Mouse (Mus musculus) forebrain, embryonic 12.5 days (tissue): ENCODE data around the gene Rpl9-ps1. TPM values are rescaled to one million over a fixed set of nuclear protein-coding genes. Genes with fewer than 3 reads are reported as not detected.

ENCODE experiments used
- ATAC-seq: fragments of 200-750 bp; cut with Nextera tagmentation; 2 replicates; pipeline ENCODE4 v1.8.0; 2017; ENCODE audit warnings: moderate TSS enrichment; ENCODE audit not compliant: low FRiP score
- H3K27ac ChIP-seq: fragments of 300-500 bp; sonication (generic); 2 replicates; pipeline ENCODE4 v1.5.1; 2016; ENCODE audit warnings: mild to moderate bottlenecking
- H3K27me3 ChIP-seq: fragments of 300-500 bp; sonication (generic); 2 replicates; pipeline ENCODE4 v1.6.1; 2016; ENCODE audit warnings: mild to moderate bottlenecking
- H3K36me3 ChIP-seq: fragments of 300-500 bp; sonication (generic); replicated peaks from 2 replicates; pipeline ENCODE4 v1.6.1; 2016; ENCODE audit warnings: mild to moderate bottlenecking
- H3K4me1 ChIP-seq: fragments of 300-500 bp; sonication (generic); 2 replicates; pipeline ENCODE4 v1.6.1; 2016
- H3K4me2 ChIP-seq: fragments of 300-500 bp; sonication (generic); 2 replicates; pipeline ENCODE4 v1.6.1; 2016; ENCODE audit warnings: mild to moderate bottlenecking, moderate library complexity
- H3K4me3 ChIP-seq: fragments of 300-500 bp; sonication (generic); replicated peaks from 2 replicates; pipeline ENCODE4 v1.5.1; 2016; ENCODE audit warnings: mild to moderate bottlenecking
- H3K9ac ChIP-seq: fragments of 300-500 bp; sonication (generic); 2 replicates; pipeline ENCODE4 v1.6.1; 2016; ENCODE audit warnings: mild to moderate bottlenecking
- H3K9me3 ChIP-seq: fragments of 300-500 bp; sonication (generic); 2 replicates; pipeline ENCODE4 v1.6.1; 2016
- WGBS: fragments of 180-500 bp; shearing (Covaris S2); methylation state at CpG from one replicate; pipeline ENCODE4 v1.1.7; 2016; 5-methylcytosine and 5-hydroxymethylcytosine counted together
- polyA plus RNA-seq: library from polyadenylated mRNA; unstranded; fragments of >200 nt; fragmentation: Nextera tagmentation; extraction: Ambion mirVana; gene quantifications from 2 replicates; pipeline ENCODE4 v1.2.1, GENCODE M21; 2016

Gene Rpl9-ps1
- polyA plus RNA-seq, result not detected in 2 replicates

DNA sequence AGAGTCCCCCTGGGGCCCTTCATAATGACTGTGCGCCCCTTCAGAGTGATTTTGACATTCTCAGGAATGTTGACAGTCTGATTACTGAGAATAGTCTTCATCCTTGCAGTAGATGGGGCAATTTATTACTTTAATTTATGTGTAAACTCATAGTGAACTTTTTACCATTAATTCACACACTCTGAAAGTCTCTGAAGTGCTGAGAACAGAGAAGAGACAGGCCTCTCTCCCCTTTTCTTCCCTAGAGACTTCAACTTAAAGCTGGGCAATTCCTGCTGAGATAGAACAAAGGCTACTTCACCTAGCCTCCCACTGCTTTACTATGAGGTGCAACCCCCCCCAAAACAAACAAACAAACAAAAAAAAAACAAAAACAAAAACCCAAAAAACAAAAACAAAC, at the start of gene Rpl9-ps1:
Gene Rpl9-ps1 (minus strand): TSS at position 101 of the 400 bp plus-strand sequence.
- Histone ChIP-seq H3K27ac (no peak within 1 kb of the TSS), H3K4me1 (no peaks in the 10 kb centered on the region), H3K9ac (no peak within 1 kb of the TSS), H3K27me3 (no peaks in the 10 kb centered on the region), H3K36me3 (no peaks in the 10 kb centered on the region), H3K4me3 (no peak within 1 kb of the TSS), H3K4me2 (no peak within 1 kb of the TSS), H3K9me3 (no peaks in the 10 kb centered on the region)
- no peak for ATAC-seq
- whole genome bisulfite sequencing, result 92% methylated on average over 1 of the region's 1 CpGs

- Histone ChIP-seq H3K27me3 (no peaks in the 10 kb centered on the region), H3K4me3 (no peak overlapping the region), H3K36me3 (no peaks in the 10 kb centered on the region), H3K9me3 (no peaks in the 10 kb centered on the region), H3K9ac (no peak overlapping the region), H3K4me2 (no peak overlapping the region), H3K4me1 (no peaks in the 10 kb centered on the region), H3K27ac (no peak overlapping the region)
- ATAC-seq, result no peak
- WGBS, result 61% methylated on average over 1 of the region's 1 CpGs
Observed at GRCm38 (mm10) chr11:83692008-83692407, 46.6 kb upstream of the Rpl9-ps1 start.

GRCm38 (mm10) chr11:83689918-83690317, 44.5 kb upstream of the Rpl9-ps1 start:
- Histone ChIP-seq H3K36me3 (no peaks in the 10 kb centered on the region), H3K27me3 (no peaks in the 10 kb centered on the region), H3K4me2 (no peak overlapping the region), H3K9me3 (no peaks in the 10 kb centered on the region), H3K9ac (no peak overlapping the region), H3K27ac (no peak overlapping the region), H3K4me1 (no peaks in the 10 kb centered on the region), H3K4me3 (no peak overlapping the region)
- ATAC-seq, result no peak
- WGBS, result 91% methylated on average over 1 of the region's 1 CpGs

GRCm38 (mm10) chr11:83675665-83676064, 30.2 kb upstream of the Rpl9-ps1 start:
- H3K27ac ChIP-seq, result no peak overlapping the region
- WGBS, result 86% methylated on average over 1 of the region's 1 CpGs
- no peaks in the 10 kb centered on the region for H3K4me1 ChIP-seq
- no peaks in the 10 kb centered on the region for H3K9me3 ChIP-seq
- no peak for ATAC-seq
- no peak overlapping the region for H3K4me2 ChIP-seq
- no peaks in the 10 kb centered on the region for H3K36me3 ChIP-seq
- no peaks in the 10 kb centered on the region for H3K27me3 ChIP-seq
- no peak overlapping the region for H3K4me3 ChIP-seq
- no peak overlapping the region for H3K9ac ChIP-seq

DNA sequence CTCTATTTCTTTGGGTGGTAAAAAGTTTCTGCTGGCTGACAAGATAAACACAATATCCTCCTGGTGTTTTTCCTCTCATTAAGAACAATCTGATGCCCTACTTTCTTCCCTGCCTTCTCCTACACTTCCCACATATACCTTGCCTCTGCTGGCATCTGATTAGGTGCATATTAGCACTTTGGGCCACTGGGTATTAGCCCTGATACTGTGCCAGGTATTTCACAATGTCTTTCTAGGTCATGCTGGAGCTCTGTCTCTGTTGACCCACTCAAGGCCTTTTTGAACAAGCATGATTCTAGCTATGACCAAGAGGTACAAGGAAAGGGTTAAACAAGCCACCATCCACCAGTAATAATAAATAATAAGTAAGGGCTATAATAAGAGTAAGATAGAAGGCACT, 26.3 kb upstream of the Rpl9-ps1 start:
- Histone ChIP-seq H3K4me2 (no peak overlapping the region), H3K36me3 (no peaks in the 10 kb centered on the region), H3K4me3 (no peak overlapping the region), H3K4me1 (no peaks in the 10 kb centered on the region), H3K27ac (no peak overlapping the region), H3K9me3 (no peaks in the 10 kb centered on the region), H3K27me3 (no peaks in the 10 kb centered on the region), H3K9ac (no peak overlapping the region)
- no peak for ATAC-seq

GRCm38 (mm10) chr11:83663532-83663931, 18.1 kb upstream of the Rpl9-ps1 start:
- Histone ChIP-seq H3K36me3 (no peaks in the 10 kb centered on the region), H3K4me3 (no peak overlapping the region), H3K9ac (no peak overlapping the region), H3K4me1 (no peaks in the 10 kb centered on the region), H3K9me3 (no peaks in the 10 kb centered on the region), H3K27ac (no peak overlapping the region), H3K4me2 (no peak overlapping the region), H3K27me3 (no peaks in the 10 kb centered on the region)
- WGBS, result 86% methylated on average over 5 of the region's 5 CpGs
- ATAC-seq, result no peak

DNA sequence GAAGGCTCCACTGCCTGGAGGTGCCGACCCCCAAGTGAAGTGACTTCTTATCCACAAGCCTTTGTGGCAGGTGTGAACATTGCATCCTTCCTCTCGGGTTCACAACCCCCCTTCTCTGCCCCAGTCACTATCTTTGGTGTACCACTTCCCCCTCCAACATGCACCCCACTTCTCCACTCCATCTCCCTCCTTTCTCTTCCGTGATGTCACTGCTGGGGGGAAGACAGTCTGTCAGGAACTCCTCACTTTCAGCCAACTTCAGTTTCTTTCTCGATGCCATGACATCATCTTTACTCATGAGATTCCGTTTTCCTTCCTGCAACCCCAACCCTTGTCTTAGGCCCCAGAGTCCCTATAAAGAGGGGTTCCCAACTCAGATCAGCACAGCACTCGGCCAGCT, 16.8 kb upstream of the Rpl9-ps1 start, which contains the start of gene Ccl4:
Gene Ccl4 (plus strand): TSS at position 381 of the 400 bp plus-strand sequence.
- H3K36me3 ChIP-seq, result no peaks in the 10 kb centered on the region
- no peak within 1 kb of the TSS for H3K4me2 ChIP-seq
- no peak within 1 kb of the TSS for H3K4me3 ChIP-seq
- H3K27ac ChIP-seq, result no peak within 1 kb of the TSS
- no peak for ATAC-seq
- 78% methylated on average over 6 of the region's 6 CpGs for WGBS
- H3K27me3 ChIP-seq, result no peaks in the 10 kb centered on the region
- H3K9ac ChIP-seq, result no peak within 1 kb of the TSS
- H3K9me3 ChIP-seq, result no peaks in the 10 kb centered on the region
- no peaks in the 10 kb centered on the region for H3K4me1 ChIP-seq

DNA sequence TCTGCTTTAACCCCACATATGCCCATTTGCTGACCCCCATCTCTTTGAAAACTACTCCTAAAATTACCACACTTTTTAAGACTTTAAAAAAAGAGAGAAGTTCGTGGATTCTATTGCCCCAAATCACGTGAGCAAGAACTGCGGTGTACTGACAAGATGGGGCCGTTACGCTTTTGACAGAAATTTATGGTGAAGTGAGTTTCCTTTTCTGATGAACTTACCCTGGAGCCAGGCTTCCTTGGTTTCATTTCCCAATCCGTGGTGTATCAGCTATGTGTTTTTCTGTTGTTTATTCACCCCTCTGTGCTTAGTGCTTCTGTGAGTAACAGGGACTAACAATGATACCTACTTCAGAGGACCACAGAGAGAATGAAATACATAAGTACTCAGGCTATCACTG, 13.4 kb upstream of the Rpl9-ps1 start:
- whole genome bisulfite sequencing, result 86% methylated on average over 6 of the region's 6 CpGs
- Histone ChIP-seq H3K9me3 (no peaks in the 10 kb centered on the region), H3K4me2 (no peak overlapping the region), H3K27me3 (no peaks in the 10 kb centered on the region), H3K9ac (no peak overlapping the region), H3K4me1 (no peaks in the 10 kb centered on the region), H3K27ac (no peak overlapping the region), H3K4me3 (no peak overlapping the region), H3K36me3 (no peaks in the 10 kb centered on the region)
- ATAC-seq, result no peak

DNA sequence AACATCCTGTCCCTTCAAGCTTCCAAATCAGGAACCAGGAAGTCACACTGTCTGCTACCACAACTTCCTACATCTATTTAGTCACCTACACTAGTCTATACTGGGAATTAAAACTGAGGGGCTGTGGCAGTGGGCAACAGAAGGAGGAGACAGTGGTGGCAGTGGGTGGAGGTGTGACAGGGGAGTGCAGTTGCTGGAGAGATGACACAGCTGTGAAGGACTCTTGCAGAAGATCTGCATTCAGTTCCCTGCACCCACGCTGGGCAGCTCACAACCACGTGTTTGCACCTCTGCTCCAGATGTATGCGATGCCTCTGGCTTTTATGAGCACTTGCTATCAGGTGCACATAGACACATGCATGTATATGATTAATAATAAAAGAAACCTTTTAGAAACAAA, 12.1 kb upstream of the Rpl9-ps1 start:
- Histone ChIP-seq H3K27ac (no peak overlapping the region), H3K4me1 (no peaks in the 10 kb centered on the region), H3K27me3 (no peaks in the 10 kb centered on the region), H3K9me3 (no peaks in the 10 kb centered on the region), H3K9ac (no peak overlapping the region), H3K36me3 (no peaks in the 10 kb centered on the region), H3K4me3 (no peak overlapping the region), H3K4me2 (no peak overlapping the region)
- no peak for ATAC-seq
- 88% methylated on average over 3 of the region's 3 CpGs for WGBS

DNA sequence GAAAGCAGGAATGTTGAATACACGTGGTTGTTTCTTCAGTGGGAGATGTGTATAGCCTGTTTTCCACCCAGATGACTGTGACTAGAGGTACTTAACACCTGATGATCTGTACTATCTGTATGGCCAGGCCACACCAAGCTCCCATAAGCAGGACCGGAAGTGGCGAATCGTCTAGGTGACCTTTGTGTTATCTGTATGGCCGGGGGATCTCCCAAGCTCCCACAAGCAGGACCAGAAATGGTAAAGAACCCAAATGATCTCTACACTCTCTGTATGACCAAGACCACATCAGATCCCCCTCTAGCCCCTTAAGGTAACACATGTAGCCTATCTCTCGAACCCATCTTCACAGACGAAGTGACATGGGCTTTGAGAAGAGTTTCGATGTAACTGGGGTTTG, 9.2 kb upstream of the Rpl9-ps1 start:
- WGBS, result 92% methylated on average over 8 of the region's 8 CpGs

DNA sequence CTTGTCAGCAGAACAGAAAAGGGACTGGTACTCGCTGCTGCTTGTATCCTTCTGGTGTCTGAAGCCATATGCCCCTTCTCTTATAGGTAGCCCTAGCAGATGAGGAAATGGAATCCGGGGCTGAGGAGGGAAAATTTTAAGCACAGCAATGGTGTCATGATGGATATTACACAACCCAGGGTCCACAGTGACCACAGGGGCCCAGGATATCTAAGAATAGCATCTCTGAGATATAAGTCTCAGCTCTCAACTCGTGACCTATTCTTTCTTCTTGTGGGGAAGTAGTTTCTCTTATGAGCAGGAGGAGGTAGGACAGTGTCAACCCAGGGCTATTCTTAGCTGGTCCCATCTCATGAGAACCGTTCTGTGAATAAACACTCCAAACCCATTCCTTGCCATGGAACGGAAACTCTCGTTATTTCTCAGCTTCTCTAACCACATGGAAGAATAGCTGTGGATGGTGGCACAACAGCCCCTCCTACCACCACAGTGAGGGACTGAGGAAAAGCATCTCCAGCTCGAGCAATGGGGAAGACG, 4.0 kb upstream of the Rpl9-ps1 start, which contains the start of gene Ccl3:
Gene Ccl3 (minus strand): TSS at position 51 of the 537 bp plus-strand sequence.
- Histone ChIP-seq H3K4me2 (no peak within 1 kb of the TSS), H3K9me3 (no peaks in the 10 kb centered on the region), H3K27ac (no peak within 1 kb of the TSS), H3K4me3 (no peak within 1 kb of the TSS), H3K27me3 (no peaks in the 10 kb centered on the region), H3K4me1 (no peaks in the 10 kb centered on the region), H3K9ac (no peak within 1 kb of the TSS), H3K36me3 (no peaks in the 10 kb centered on the region)
- WGBS, result 78% methylated on average over 8 of the region's 8 CpGs
- no peak for ATAC-seq

More for the DNA sequence above, 9.2 kb upstream of the Rpl9-ps1 start:
- Histone ChIP-seq H3K9ac (no peak overlapping the region), H3K4me2 (no peak overlapping the region), H3K4me1 (no peaks in the 10 kb centered on the region), H3K9me3 (no peaks in the 10 kb centered on the region), H3K27ac (no peak overlapping the region), H3K36me3 (no peaks in the 10 kb centered on the region), H3K4me3 (no peak overlapping the region), H3K27me3 (no peaks in the 10 kb centered on the region)
- no peak for ATAC-seq

- no peak for ATAC-seq
- H3K9me3 ChIP-seq, result no peaks in the 10 kb centered on the region
- H3K4me2 ChIP-seq, result no peak overlapping the region
- no peak overlapping the region for H3K9ac ChIP-seq
- H3K36me3 ChIP-seq, result no peaks in the 10 kb centered on the region
- H3K4me3 ChIP-seq, result no peak overlapping the region
- H3K4me1 ChIP-seq, result no peaks in the 10 kb centered on the region
- no peak overlapping the region for H3K27ac ChIP-seq
- 94% methylated on average over 6 of the region's 6 CpGs for WGBS
- no peaks in the 10 kb centered on the region for H3K27me3 ChIP-seq
Observed at GRCm38 (mm10) chr11:83646356-83647149, 1.1 kb upstream of the Rpl9-ps1 start.

DNA sequence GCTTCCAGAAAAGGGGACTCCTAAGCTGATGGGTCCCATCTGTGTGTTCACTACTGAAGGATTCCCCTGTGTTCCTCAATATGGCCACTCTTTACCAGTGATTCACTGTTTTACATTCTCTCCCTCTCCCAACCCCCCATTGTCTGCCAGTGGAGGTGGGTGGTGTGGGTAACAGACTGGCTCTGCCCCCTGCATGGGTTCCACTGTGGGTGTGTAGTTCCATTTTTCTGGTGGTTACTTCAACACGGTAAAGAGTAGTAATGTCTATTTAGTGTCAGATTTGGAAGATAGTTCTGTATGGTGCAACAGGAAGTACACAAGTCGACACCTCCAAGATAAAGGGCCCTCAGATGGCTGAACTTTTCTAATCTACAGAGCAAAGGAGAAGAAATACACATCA, 4.2 kb downstream of the Rpl9-ps1 start:
- 92% methylated on average over 2 of the region's 2 CpGs for whole genome bisulfite sequencing
- Histone ChIP-seq H3K27ac (no peak overlapping the region), H3K4me3 (no peak overlapping the region), H3K9me3 (no peaks in the 10 kb centered on the region), H3K9ac (no peak overlapping the region), H3K36me3 (no peaks in the 10 kb centered on the region), H3K4me1 (no peaks in the 10 kb centered on the region), H3K4me2 (no peak overlapping the region), H3K27me3 (no peaks in the 10 kb centered on the region)
- ATAC-seq, result no peak
